Mouse (Mus musculus): ENCODE measurements around the gene Olfr291.

Gene Olfr291

GRCm38 (mm10) chr7:84853253-84853652, at the start of gene Olfr291:
Gene Olfr291, plus strand, starts transcription at chr7:84853553.
- DNase-seq (ENCODE audit: low spot score in 2 of 2) = no peak

- no peak for DNase-seq (ENCODE audit: low spot score in 2 of 2)
Measured at GRCm38 (mm10) chr7:84805224-84805623, 48.1 kb upstream of the Olfr291 start.

GRCm38 (mm10) chr7:84806159-84806558, 47.2 kb upstream of the Olfr291 start:
- DNase-seq (ENCODE audit: low spot score in 2 of 2) = no peak

DNA sequence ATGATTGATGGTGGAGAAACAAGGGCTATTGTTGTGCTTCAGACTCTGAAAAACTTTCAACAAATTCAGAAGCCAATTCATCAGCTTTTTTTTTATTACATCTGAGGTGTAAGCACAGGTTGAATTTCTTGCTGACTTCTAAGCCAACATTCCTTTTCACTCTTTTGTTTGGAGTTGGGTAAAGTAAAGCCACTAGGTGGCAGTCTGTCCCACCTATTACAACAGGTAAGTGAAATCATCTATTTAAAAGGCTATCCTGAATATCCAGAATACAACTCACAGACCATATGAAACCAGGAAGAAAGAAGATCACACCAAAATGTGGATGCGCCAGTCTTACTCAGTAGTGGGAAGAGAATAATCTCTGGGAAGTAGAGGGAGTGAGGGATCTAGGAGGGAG, 31.2 kb downstream of the Olfr291 start:
- DNase-seq (ENCODE audit: low spot score in 2 of 2) = no peak

Data from urinary bladder, postnatal 4 days (tissue).